Mouse (Mus musculus): ENCODE results near the gene Itpa. TPM values are rescaled to one million over a fixed set of nuclear protein-coding genes. Genes with fewer than 3 reads are reported as not detected.
A peak's percentile ranks its signal among the peaks of the same experiment; 100 is the strongest.

Gene Itpa
- 130 and 137 TPM in 2 replicates for total RNA-seq (2012; rRNA removed)
- polyA plus RNA-seq (2012; ENCODE audit: insufficient read depth in 1 of 2, insufficient read length in 2 of 2, low read depth in 1 of 2, low replicate concordance in 2 of 2, missing spikeins in 1 of 2) = 100 to 1,000 TPM in 1 of 2 experiments, not detected in 1; 102 TPM

- peaks cover 2 to 27% of the 10 kb centered on the region in 2 experiments for H3K4me1 ChIP-seq (ENCODE audit: control insufficient read depth in 1 of 2, insufficient read depth in 2 of 2, low read length in 2 of 2)
- no peaks in the 10 kb centered on the region for H3K27me3 ChIP-seq (ENCODE audit: control insufficient read depth in 1 of 2, insufficient read depth in 2 of 2, low read length in 2 of 2)
- H3K79me2 ChIP-seq (ENCODE audit: control insufficient read depth, insufficient read depth, low read length, poor library complexity) = peaks cover 36% of the 10 kb centered on the region
- peaks cover 2 to 21% of the 10 kb centered on the region in 2 experiments; a peak in 3 of 4 replicates for H3K36me3 ChIP-seq (ENCODE audit: control insufficient read depth in 1 of 2, insufficient read depth in 2 of 2, low read length in 2 of 2)
- peak within 1 kb of the TSS; percentile 82 for H3K27ac ChIP-seq (ENCODE audit: control insufficient read depth, low read depth, low read length)
- peak within 1 kb of the TSS; percentile 82 to 92 for H3K4me3 ChIP-seq (ENCODE audit: control insufficient read depth in 1 of 2, insufficient read depth in 1 of 2, low read depth in 2 of 2, low read length in 2 of 2)
- peak; percentile 97 for DNase-seq (ENCODE audit: low read depth, low spot score)
- peak within 1 kb of the TSS; percentile 89 for H3K9ac ChIP-seq (ENCODE audit: control insufficient read depth, low read depth, low read length, poor library complexity, severe bottlenecking)
- H3K9me3 ChIP-seq (replicated peaks; ENCODE audit: insufficient read depth, low read length) = no peaks in the 10 kb centered on the region
- peak; percentile 80 for TF ChIP-seq POLR2AphosphoS2 (IDR thresholded peaks at IDR 0.05; ENCODE audit: low read length)
- TF ChIP-seq CTCF (IDR thresholded peaks at IDR 0.05 in 2 of 3, conservative IDR thresholded peaks at IDR 0.05 in 1 of 3; ENCODE audit: control insufficient read depth in 1 of 3, insufficient read depth in 1 of 3, low read depth in 2 of 3, low read length in 3 of 3, poor library complexity in 1 of 3, severe bottlenecking in 1 of 3) = peak in 2 of 3 experiments; percentile 56 to 58; a peak in 4 of 6 replicates
- no peak for TF ChIP-seq NRF1 (IDR thresholded peaks at IDR 0.05; ENCODE audit: insufficient read depth, low read depth, low read length, poor library complexity, severe bottlenecking)
- TF ChIP-seq MAX (IDR thresholded peaks at IDR 0.05; ENCODE audit: low read length) = peak; percentile 70
- TF ChIP-seq ZC3H11A (IDR thresholded peaks at IDR 0.05; ENCODE audit: low read depth, low read length) = no peak
- no peak for TF ChIP-seq USF2 (IDR thresholded peaks at IDR 0.05; ENCODE audit: borderline replicate concordance in 1 of 2, insufficient read depth in 1 of 2, low read depth in 1 of 2, low read length in 2 of 2)
- peak; percentile 50; the same call in 1 of the 2 replicates for TF ChIP-seq RCOR1 (IDR thresholded peaks at IDR 0.05; ENCODE audit: low read depth, low read length)
- peak; percentile 59; the same call in 1 of the 2 replicates for TF ChIP-seq MAZ (IDR thresholded peaks at IDR 0.05; ENCODE audit: low read depth, low read length)
- no peak for TF ChIP-seq GATA1 (IDR thresholded peaks at IDR 0.05; ENCODE audit: low read depth, low read length)
- peak; percentile 91 for TF ChIP-seq NELFE (IDR thresholded peaks at IDR 0.05; ENCODE audit: low read depth, low read length)
- TF ChIP-seq POLR2A (IDR thresholded peaks at IDR 0.05; ENCODE audit: control insufficient read depth in 1 of 2, insufficient read depth in 1 of 2, low read depth in 1 of 2, low read length in 2 of 2, poor library complexity in 1 of 2) = peak; percentile 88 to 98
- no peak for TF ChIP-seq USF1 (IDR thresholded peaks at IDR 0.05; ENCODE audit: low read depth, low read length)
- TF ChIP-seq MAFK (IDR thresholded peaks at IDR 0.05; ENCODE audit: borderline replicate concordance, low read depth, low read length) = no peak
- peak; percentile 49 for TF ChIP-seq SMC3 (IDR thresholded peaks at IDR 0.05; ENCODE audit: low read depth, low read length)
- TF ChIP-seq RAD21 (IDR thresholded peaks at IDR 0.05; ENCODE audit: low read depth, low read length) = peak; percentile 32
- TF ChIP-seq EP300 (IDR thresholded peaks at IDR 0.05; ENCODE audit: low read depth in 1 of 2, low read length in 2 of 2) = no peak
- TF ChIP-seq HCFC1 (IDR thresholded peaks at IDR 0.05; ENCODE audit: low read depth, low read length) = peak; percentile 85
- TF ChIP-seq ETS1 (IDR thresholded peaks at IDR 0.05; ENCODE audit: low read depth, low read length) = no peak
- TF ChIP-seq ZNF384 (IDR thresholded peaks at IDR 0.05; ENCODE audit: low read depth, low read length) = no peak
- no peak for TF ChIP-seq BHLHE40 (IDR thresholded peaks at IDR 0.05; ENCODE audit: borderline replicate concordance, low read depth, low read length)
- no peak for TF ChIP-seq GABPA (IDR thresholded peaks at IDR 0.05; ENCODE audit: low read depth, low read length)
- peak; percentile 77; the same call in 1 of the 2 replicates for TF ChIP-seq SIN3A (IDR thresholded peaks at IDR 0.05; ENCODE audit: low read length)
- peak; percentile 87 for TF ChIP-seq TBP (IDR thresholded peaks at IDR 0.05; ENCODE audit: low read depth, low read length)
- TF ChIP-seq ZMIZ1 (IDR thresholded peaks at IDR 0.05; ENCODE audit: low read depth, low read length) = peak; percentile 62; the same call in 1 of the 2 replicates
- TF ChIP-seq POLR2AphosphoS5 (IDR thresholded peaks at IDR 0.05; ENCODE audit: borderline replicate concordance, low read depth, low read length) = no peak
- no peak for TF ChIP-seq CHD1 (IDR thresholded peaks at IDR 0.05; ENCODE audit: low read depth, low read length)
- no peak for TF ChIP-seq ZKSCAN1 (IDR thresholded peaks at IDR 0.05; ENCODE audit: low read depth, low read length)
- TF ChIP-seq KAT2A (conservative IDR thresholded peaks at IDR 0.05; ENCODE audit: low read depth, low read length) = no peak; the same call in 1 of the 2 replicates
- no peak for TF ChIP-seq MYC (IDR thresholded peaks at IDR 0.05; ENCODE audit: low read depth, low read length)
- no peak for TF ChIP-seq MEF2A (IDR thresholded peaks at IDR 0.05; ENCODE audit: extremely low read depth, insufficient replicate concordance, low read depth, low read length, poor library complexity, severe bottlenecking)
- no peak for TF ChIP-seq JUND (IDR thresholded peaks at IDR 0.05; ENCODE audit: low read depth, low read length)
- TF ChIP-seq MXI1 (IDR thresholded peaks at IDR 0.05; ENCODE audit: low read depth, low read length) = peak; percentile 46; the same call in 1 of the 2 replicates
- no peak for TF ChIP-seq E2F4 (IDR thresholded peaks at IDR 0.05; ENCODE audit: borderline replicate concordance, low read depth, low read length)
- 0 out of 2 replicates have a peak, but pooled peaks have one; percentile 39 for TF ChIP-seq UBTF (IDR thresholded peaks at IDR 0.05; ENCODE audit: borderline replicate concordance, insufficient read depth, low read depth, low read length)
- TF ChIP-seq TAL1 (IDR thresholded peaks at IDR 0.05; ENCODE audit: low read length) = no peak
- TF ChIP-seq TCF12 (IDR thresholded peaks at IDR 0.05; ENCODE audit: low read depth, low read length) = peak; percentile 59; the same call in 1 of the 2 replicates
Measured at GRCm38 (mm10) chr2:130667559-130667958, at the start of gene Itpa. TSS of gene Itpa (plus strand) at chr2:130667610.
